Mouse (Mus musculus): Measurements from ENCODE around the gene Gm45208.

- TF ChIP-seq GATA1 (IDR thresholded peaks at IDR 0.05; ENCODE audit: low read length): no peak
- TF ChIP-seq TAL1 (IDR thresholded peaks at IDR 0.05; ENCODE audit: low read length): no peak
Measured at GRCm38 (mm10) chrX:7733571-7734156, 11.6 kb downstream of the Gm45208 start.
